Mouse (Mus musculus) ovary, adult 2 months (tissue): Measurements from ENCODE around the gene Tnfaip8l3. TPM values are rescaled to one million over a fixed set of nuclear protein-coding genes. Genes with fewer than 3 reads are reported as not detected.

Experiments
- polyA plus RNA-seq: library from polyadenylated mRNA; depleted of rRNA; stranded (reverse); fragments of >200 nt; gene quantifications from 2 replicates; pipeline ENCODE4 v1.2.3, GENCODE M21; 2012; rRNA removed

Gene Tnfaip8l3
- polyA plus RNA-seq, result 1.2 and 2.5 TPM in 2 replicates

DNA sequence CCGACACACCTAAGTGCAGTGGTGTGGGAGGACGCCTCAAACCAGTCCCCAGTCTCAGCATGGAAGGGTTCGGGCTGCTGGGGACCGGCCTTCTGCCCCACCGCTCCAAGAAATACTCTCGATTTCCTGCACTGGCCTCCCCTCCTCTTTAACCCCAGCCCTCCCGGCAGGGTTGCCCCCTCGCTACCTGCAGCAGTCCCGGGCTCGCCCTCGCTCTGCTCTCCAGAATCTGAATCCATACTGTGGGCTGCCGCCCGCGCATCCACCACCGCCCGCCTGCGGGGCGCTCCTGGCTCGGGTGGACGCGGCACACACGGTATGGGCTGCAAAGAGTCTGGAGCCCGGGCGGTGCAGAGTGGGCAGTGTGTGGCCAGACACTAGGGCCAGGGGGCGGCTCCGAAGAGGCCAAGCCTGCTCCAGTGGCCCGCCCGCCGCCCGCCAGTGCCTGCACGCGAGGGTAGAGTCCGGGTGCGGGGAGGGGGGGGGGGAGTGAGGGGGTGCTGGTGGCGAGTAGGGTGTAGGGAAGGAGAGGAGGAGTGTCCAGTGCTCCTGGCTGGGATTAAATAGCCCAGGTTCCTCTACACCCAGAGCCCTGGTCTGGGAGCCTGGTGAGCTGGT, at the start of gene Tnfaip8l3:
Gene Tnfaip8l3, minus strand, starts transcription at position 357 of the 618 bp plus-strand sequence.

DNA sequence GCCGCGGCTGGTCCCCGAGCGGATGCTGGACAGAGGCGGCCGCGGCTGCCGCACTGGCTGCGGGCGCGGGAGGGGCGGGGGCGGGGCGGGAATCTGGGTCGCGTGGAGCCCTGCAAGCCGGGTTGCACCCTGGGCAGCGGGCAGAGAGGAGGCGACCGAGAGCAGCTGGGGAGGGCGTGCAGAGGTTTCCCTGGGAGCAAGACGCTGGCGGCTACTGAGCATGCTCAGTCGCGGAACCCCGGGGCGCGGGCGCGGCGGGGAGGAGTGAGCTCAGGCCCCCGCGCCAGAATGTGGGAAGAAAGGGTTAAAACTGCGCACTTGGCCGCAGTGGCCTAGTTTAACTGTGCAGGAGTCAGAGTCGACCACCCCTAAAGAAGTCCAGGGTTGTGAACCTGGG, 93.1 kb downstream of the Tnfaip8l3 start, which contains the start of gene Elmod1:
Gene Elmod1, minus strand, starts transcription at position 180 of the 397 bp plus-strand sequence.

Other genes starting within 250 kb of the Tnfaip8l3 start
- not detected in 2 replicates for gene Sln, start 218.2 kb downstream of the Tnfaip8l3 start, polyA plus RNA-seq
- 0.92 and 1.7 TPM in 2 replicates for gene Elmod1, start 93.1 kb downstream of the Tnfaip8l3 start, polyA plus RNA-seq
- 7.7 and 11.7 TPM in 2 replicates for gene Cyp19a1, start 199.7 kb upstream of the Tnfaip8l3 start, polyA plus RNA-seq
- 1.9 and 2.0 TPM in 2 replicates for gene Gldn, start 218.1 kb upstream of the Tnfaip8l3 start, polyA plus RNA-seq